Mouse (Mus musculus) embryonic facial prominence, embryonic 10.5 days (tissue): ENCODE data around the gene Gnas. TPM values are rescaled to one million over a fixed set of nuclear protein-coding genes. Genes with fewer than 3 reads are reported as not detected.

Experiments
- DNase-seq: peaks from one replicate; pipeline ENCODE4 v3.0.0-alpha.2; 2017; ENCODE audit warnings: low spot score
- H3K27ac ChIP-seq: fragments of 300-500 bp; sonication (generic); replicated peaks from 2 replicates; pipeline ENCODE4 v1.5.1; 2016; ENCODE audit warnings: mild to moderate bottlenecking
- H3K27me3 ChIP-seq: fragments of 300-500 bp; sonication (generic); replicated peaks from 2 replicates; pipeline ENCODE4 v1.6.1; 2016; ENCODE audit warnings: low read depth, mild to moderate bottlenecking; ENCODE audit not compliant: poor library complexity, severe bottlenecking
- H3K36me3 ChIP-seq: fragments of 300-500 bp; sonication (generic); replicated peaks from 2 replicates; pipeline ENCODE4 v1.6.1; 2016; ENCODE audit warnings: mild to moderate bottlenecking, moderate library complexity
- H3K4me1 ChIP-seq: fragments of 300-500 bp; sonication (generic); 2 replicates; pipeline ENCODE4 v1.6.1; 2016
- H3K4me3 ChIP-seq: fragments of 300-500 bp; sonication (generic); 2 replicates; pipeline ENCODE4 v1.5.1; 2016; ENCODE audit warnings: mild to moderate bottlenecking, moderate library complexity
- H3K9me3 ChIP-seq: fragments of 300-500 bp; sonication (generic); 2 replicates; pipeline ENCODE4 v1.6.1; 2016; ENCODE audit warnings: mild to moderate bottlenecking
- WGBS: fragments of 180-500 bp; shearing (Covaris S2); methylation state at CpG from one replicate; pipeline ENCODE4 v1.1.7; 2016; 5-methylcytosine and 5-hydroxymethylcytosine counted together
- polyA plus RNA-seq: library from polyadenylated mRNA; unstranded; fragments of >200 nt; fragmentation: Nextera tagmentation; extraction: Ambion mirVana; gene quantifications from 2 replicates; pipeline ENCODE4 v1.2.1, GENCODE M21; 2016

The Gnas gene
- polyA plus RNA-seq, 1 experiment from 2014 or later: 1,303 TPM

DNA sequence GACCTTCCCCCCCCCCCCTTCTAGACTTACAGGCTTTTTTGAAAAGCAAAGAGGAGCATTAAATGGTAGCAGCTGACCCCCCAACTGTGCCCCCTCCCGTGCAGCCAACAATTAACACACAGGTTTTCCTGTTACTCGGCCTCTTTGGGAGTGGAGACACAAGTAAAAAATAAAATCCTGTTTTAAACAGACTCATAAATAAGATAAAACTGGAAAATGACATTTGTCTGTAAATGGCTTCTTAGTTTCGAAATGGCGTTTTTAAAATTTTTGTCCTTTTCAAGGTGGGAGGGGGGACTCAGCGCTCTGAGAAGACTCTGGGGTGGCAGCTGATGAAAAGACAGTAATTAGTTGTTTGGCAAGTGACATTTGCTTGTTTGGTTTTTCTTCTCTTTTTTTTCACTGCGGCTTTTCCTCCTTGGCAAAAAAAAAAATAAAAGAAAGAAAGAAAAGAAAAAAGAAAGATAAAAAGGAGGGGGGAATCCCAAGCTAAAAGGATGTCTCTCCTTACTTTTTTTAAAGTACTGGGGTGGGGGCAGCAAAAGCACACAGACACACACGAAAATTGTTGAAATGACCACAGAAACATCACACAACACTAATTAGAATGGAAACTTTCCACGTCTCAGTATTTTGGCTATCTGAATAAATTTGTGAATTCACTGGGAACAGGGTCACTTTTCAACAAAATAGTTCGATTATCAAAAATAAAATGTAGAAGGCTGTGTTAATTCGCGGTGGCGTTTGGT lies 47.3 kb downstream of the Gnas start:
- Histone ChIP-seq H3K4me3 (peak overlapping the region; percentile 99), H3K27ac (peak overlapping the region; percentile 100), H3K36me3 (peaks cover 45% of the 10 kb centered on the region), H3K9me3 (peaks cover 15% of the 10 kb centered on the region), H3K4me1 (peaks cover 72% of the 10 kb centered on the region), H3K27me3 (no peaks in the 10 kb centered on the region)
- no peak for DNase-seq
- 30% methylated on average over 12 of the region's 12 CpGs for WGBS

- 69% methylated on average over 7 of the region's 7 CpGs for WGBS
- Histone ChIP-seq H3K4me3 (peak overlapping the region; percentile 99; the same call in 1 of the 2 replicates), H3K27me3 (no peaks in the 10 kb centered on the region), H3K27ac (no peak overlapping the region), H3K36me3 (peaks cover 49% of the 10 kb centered on the region), H3K4me1 (peaks cover 79% of the 10 kb centered on the region), H3K9me3 (0 out of 2 replicates have a peak, but pooled peaks cover 4% of the 10 kb centered on the region)
- no peak for DNase-seq
These were observed 49.2 kb downstream of the Gnas start for GRCm38 (mm10) chr2:174333239-174333890.

DNA sequence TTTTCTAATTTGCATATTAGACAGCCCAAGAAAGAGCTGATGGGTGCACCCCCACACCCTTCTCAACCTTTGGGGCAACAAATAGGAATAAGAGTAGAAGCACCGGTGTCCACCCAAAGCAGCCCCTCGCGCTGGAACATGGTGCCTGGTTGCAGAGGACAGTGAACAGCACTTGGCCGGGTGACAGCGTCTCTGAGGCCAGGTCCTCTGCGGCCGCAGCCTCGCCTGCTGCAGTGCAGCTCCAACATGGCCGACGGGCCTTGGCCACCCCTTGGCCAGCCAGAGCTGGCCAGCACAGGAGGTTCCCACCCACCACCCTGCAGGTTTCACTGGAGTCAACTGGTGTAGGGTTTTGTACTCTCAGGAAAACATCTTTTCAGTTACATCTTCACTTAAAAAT lies 50.3 kb downstream of the Gnas start:
- Histone ChIP-seq H3K27ac (no peak overlapping the region), H3K36me3 (peaks cover 54% of the 10 kb centered on the region), H3K9me3 (no peaks in the 10 kb centered on the region), H3K27me3 (no peaks in the 10 kb centered on the region), H3K4me3 (peak overlapping the region; percentile 25), H3K4me1 (peaks cover 76% of the 10 kb centered on the region)
- DNase-seq: no peak
- 88% methylated on average over 10 of the region's 10 CpGs for WGBS

DNA sequence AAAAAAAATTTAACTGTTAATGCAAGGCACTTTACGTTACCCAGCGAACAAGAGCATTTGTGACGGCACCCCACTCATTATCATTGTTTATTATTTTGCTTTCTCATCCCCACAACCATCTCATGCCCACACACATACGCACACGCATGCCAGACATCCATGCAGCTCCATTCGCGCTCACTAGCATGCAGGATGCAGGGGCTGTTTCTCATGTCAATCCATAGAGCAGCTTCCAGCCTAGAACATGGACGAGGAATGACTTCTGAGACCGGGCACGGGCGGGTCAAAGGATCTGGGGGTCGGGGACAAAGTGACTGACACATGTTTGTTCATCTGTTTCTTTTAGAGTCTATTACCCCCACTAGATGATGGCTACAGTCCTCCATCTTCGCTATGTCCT lies 53.2 kb downstream of the Gnas start:
- Histone ChIP-seq H3K9me3 (no peaks in the 10 kb centered on the region), H3K27ac (no peak overlapping the region), H3K36me3 (peaks cover 83% of the 10 kb centered on the region), H3K4me1 (peaks cover 83% of the 10 kb centered on the region), H3K27me3 (no peaks in the 10 kb centered on the region), H3K4me3 (no peak overlapping the region)
- WGBS: 89% methylated on average over 13 of the region's 13 CpGs
- DNase-seq: no peak

- no peak for DNase-seq
- H3K4me1 ChIP-seq: peaks cover 78% of the 10 kb centered on the region
- peaks cover 97% of the 10 kb centered on the region for H3K36me3 ChIP-seq
- H3K27ac ChIP-seq: no peak overlapping the region
- 88% methylated on average over 1 of the region's 1 CpGs for WGBS
- no peak overlapping the region for H3K4me3 ChIP-seq
- no peaks in the 10 kb centered on the region for H3K27me3 ChIP-seq
- no peaks in the 10 kb centered on the region for H3K9me3 ChIP-seq
These were observed 55.6 kb downstream of the Gnas start for GRCm38 (mm10) chr2:174339701-174340100.

GRCm38 (mm10) chr2:174340229-174340892 lies 56.2 kb downstream of the Gnas start:
- 92% methylated on average over 3 of the region's 3 CpGs for WGBS
- H3K4me1 ChIP-seq: peaks cover 71% of the 10 kb centered on the region

GRCm38 (mm10) chr2:174340893-174341580 lies 56.9 kb downstream of the Gnas start:
- Histone ChIP-seq H3K4me3 (no peak overlapping the region), H3K9me3 (no peaks in the 10 kb centered on the region), H3K36me3 (peaks cover 98% of the 10 kb centered on the region), H3K27ac (no peak overlapping the region), H3K27me3 (no peaks in the 10 kb centered on the region), H3K4me1 (peaks cover 64% of the 10 kb centered on the region)
- WGBS: 90% methylated on average over 4 of the region's 4 CpGs
- no peak for DNase-seq

More at GRCm38 (mm10) chr2:174340229-174340892, 56.2 kb downstream of the Gnas start:
- H3K27me3 ChIP-seq: no peaks in the 10 kb centered on the region
- H3K36me3 ChIP-seq: peaks cover 97% of the 10 kb centered on the region
- H3K27ac ChIP-seq: no peak overlapping the region
- H3K9me3 ChIP-seq: no peaks in the 10 kb centered on the region
- DNase-seq: no peak
- H3K4me3 ChIP-seq: no peak overlapping the region

DNA sequence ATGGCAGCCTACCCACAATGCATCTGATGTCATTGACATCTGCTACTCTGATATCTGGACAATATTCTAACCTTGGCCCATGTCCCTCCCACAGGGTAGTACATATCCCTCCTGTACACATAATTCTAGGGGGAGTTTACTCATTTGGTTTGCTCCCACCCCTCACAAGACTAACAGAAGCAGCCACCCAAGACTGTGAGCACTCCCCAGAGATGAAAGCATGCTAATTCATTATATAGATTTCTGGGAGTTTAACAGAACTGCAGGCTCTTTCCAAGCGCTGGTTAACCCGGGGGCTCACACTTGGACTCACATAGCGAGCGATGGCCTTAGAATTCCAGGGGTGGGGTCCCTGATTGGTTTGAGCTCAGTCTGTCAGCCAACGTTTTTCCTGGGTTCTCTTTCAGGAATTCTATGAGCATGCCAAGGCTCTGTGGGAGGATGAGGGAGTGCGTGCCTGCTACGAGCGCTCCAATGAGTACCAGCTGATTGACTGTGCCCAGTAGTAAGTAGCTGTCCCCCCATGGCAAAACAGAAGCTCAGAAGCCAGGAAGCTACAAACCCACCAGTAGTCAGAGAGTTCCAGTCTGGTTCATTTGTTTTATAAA lies 58.8 kb downstream of the Gnas start:
- Histone ChIP-seq H3K4me1 (peaks cover 49% of the 10 kb centered on the region), H3K36me3 (peaks cover 98% of the 10 kb centered on the region), H3K27me3 (no peaks in the 10 kb centered on the region), H3K9me3 (peaks cover 4% of the 10 kb centered on the region; the same call in 1 of the 2 replicates), H3K4me3 (no peak overlapping the region), H3K27ac (no peak overlapping the region)
- no peak for DNase-seq
- 81% methylated on average over 8 of the region's 8 CpGs for WGBS

DNA sequence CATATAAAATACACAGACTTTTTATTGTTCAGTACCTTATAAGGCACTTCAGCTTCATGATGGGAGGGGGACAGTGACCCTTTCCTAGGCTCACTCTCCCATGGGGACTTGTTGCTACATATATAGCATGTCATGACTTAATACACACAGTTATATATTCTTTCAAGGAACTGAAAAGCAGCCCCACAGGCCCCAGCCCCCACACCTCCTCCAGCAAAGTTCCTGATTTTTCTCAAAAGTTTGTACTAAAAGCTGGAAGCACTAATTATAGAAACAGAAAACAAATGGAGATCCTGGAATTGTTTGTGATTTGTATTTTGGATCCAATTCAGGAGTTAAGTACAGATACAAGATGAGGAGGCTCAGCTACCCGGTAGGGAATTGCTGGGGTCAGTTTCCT lies 59.4 kb downstream of the Gnas start:
- no peak overlapping the region for H3K27ac ChIP-seq
- WGBS: 69% methylated on average over 1 of the region's 1 CpGs

GRCm38 (mm10) chr2:174344003-174344655 lies 60.0 kb downstream of the Gnas start:
- peak; percentile 56 for DNase-seq
- H3K4me3 ChIP-seq: peak overlapping the region; percentile 25; the same call in 1 of the 2 replicates
- peaks cover 4% of the 10 kb centered on the region; the same call in 1 of the 2 replicates for H3K9me3 ChIP-seq
- H3K27ac ChIP-seq: no peak overlapping the region
- whole genome bisulfite sequencing: 43% methylated on average over 3 of the region's 3 CpGs
- peaks cover 38% of the 10 kb centered on the region for H3K4me1 ChIP-seq
- peaks cover 86% of the 10 kb centered on the region for H3K36me3 ChIP-seq
- no peaks in the 10 kb centered on the region for H3K27me3 ChIP-seq

More for the DNA sequence above, 59.4 kb downstream of the Gnas start:
- Histone ChIP-seq H3K36me3 (peaks cover 91% of the 10 kb centered on the region), H3K4me3 (peak overlapping the region; percentile 25; the same call in 1 of the 2 replicates), H3K27me3 (no peaks in the 10 kb centered on the region), H3K9me3 (peaks cover 4% of the 10 kb centered on the region; the same call in 1 of the 2 replicates), H3K4me1 (peaks cover 44% of the 10 kb centered on the region)
- DNase-seq: no peak

DNA sequence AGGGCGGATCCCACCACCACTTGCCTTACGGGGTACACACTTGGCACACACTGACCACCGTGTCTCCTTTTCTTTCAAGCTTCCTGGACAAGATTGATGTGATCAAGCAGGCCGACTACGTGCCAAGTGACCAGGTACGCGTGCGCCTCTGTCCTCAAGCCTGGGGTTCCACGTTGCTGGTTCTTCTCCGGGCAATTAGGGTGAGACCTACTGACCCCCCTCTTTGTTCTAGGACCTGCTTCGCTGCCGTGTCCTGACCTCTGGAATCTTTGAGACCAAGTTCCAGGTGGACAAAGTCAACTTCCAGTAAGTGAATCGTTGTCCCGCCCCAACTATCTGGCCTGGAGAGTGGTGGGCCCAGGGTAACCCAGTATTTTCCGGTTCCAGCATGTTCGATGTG lies 60.9 kb downstream of the Gnas start:
- Histone ChIP-seq H3K4me1 (peaks cover 32% of the 10 kb centered on the region), H3K4me3 (no peak overlapping the region), H3K27me3 (no peaks in the 10 kb centered on the region), H3K36me3 (peaks cover 77% of the 10 kb centered on the region), H3K9me3 (peaks cover 4% of the 10 kb centered on the region; the same call in 1 of the 2 replicates), H3K27ac (no peak overlapping the region)
- 94% methylated on average over 16 of the region's 16 CpGs for WGBS
- no peak for DNase-seq
